Mouse (Mus musculus): ENCODE data around the gene Cep78. TPM values are rescaled to one million over a fixed set of nuclear protein-coding genes. Genes with fewer than 3 reads are reported as not detected.

Gene Cep78
- polyA plus RNA-seq, 1 experiment from 2014 or later = 6.8 TPM

- H3K27ac ChIP-seq (ENCODE audit: low read length) = no peak overlapping the region
- ATAC-seq (ENCODE audit: low read depth) = no peak
- H3K4me2 ChIP-seq (ENCODE audit: low read depth, low read length) = no peak overlapping the region
- H3K27me3 ChIP-seq (ENCODE audit: control insufficient read depth, insufficient read depth, low read depth, low read length) = no peaks in the 10 kb centered on the region
- no peaks in the 10 kb centered on the region for H3K36me3 ChIP-seq (ENCODE audit: control insufficient read depth, insufficient read depth)
- H3K4me3 ChIP-seq (ENCODE audit: low read depth, low read length) = no peak overlapping the region
- 62% methylated on average over 3 of the region's 3 CpGs for WGBS (ENCODE audit: insufficient replicate concordance)
- no peaks in the 10 kb centered on the region for H3K4me1 ChIP-seq (ENCODE audit: control insufficient read depth, low read depth, low read length)
- H3K9ac ChIP-seq (ENCODE audit: low read depth, low read length) = no peak overlapping the region
- H3K9me3 ChIP-seq (replicated peaks; ENCODE audit: control insufficient read depth, low read length) = no peaks in the 10 kb centered on the region
These were observed 34.6 kb downstream of the Cep78 start for GRCm38 (mm10) chr19:15950225-15950624.

- Histone ChIP-seq H3K27ac (ENCODE audit: low read length) (no peak overlapping the region), H3K36me3 (ENCODE audit: control insufficient read depth, insufficient read depth) (no peaks in the 10 kb centered on the region), H3K4me1 (ENCODE audit: control insufficient read depth, low read depth, low read length) (no peaks in the 10 kb centered on the region), H3K9me3 (replicated peaks; ENCODE audit: control insufficient read depth, low read length) (no peaks in the 10 kb centered on the region), H3K9ac (ENCODE audit: low read depth, low read length) (no peak overlapping the region), H3K4me3 (ENCODE audit: low read depth, low read length) (no peak overlapping the region), H3K27me3 (ENCODE audit: control insufficient read depth, insufficient read depth, low read depth, low read length) (no peaks in the 10 kb centered on the region), H3K4me2 (ENCODE audit: low read depth, low read length) (no peak overlapping the region)
- WGBS (ENCODE audit: insufficient replicate concordance) = 50% methylated on average over 1 of the region's 1 CpGs
- no peak for ATAC-seq (ENCODE audit: low read depth)
These were observed 35.9 kb downstream of the Cep78 start for GRCm38 (mm10) chr19:15948867-15949266.

GRCm38 (mm10) chr19:15948426-15948825 is 36.4 kb downstream of the Cep78 start:
- Histone ChIP-seq H3K36me3 (ENCODE audit: control insufficient read depth, insufficient read depth) (no peaks in the 10 kb centered on the region), H3K4me2 (ENCODE audit: low read depth, low read length) (no peak overlapping the region), H3K27ac (ENCODE audit: low read length) (no peak overlapping the region), H3K9ac (ENCODE audit: low read depth, low read length) (no peak overlapping the region), H3K4me3 (ENCODE audit: low read depth, low read length) (no peak overlapping the region), H3K9me3 (replicated peaks; ENCODE audit: control insufficient read depth, low read length) (no peaks in the 10 kb centered on the region), H3K27me3 (ENCODE audit: control insufficient read depth, insufficient read depth, low read depth, low read length) (no peaks in the 10 kb centered on the region), H3K4me1 (ENCODE audit: control insufficient read depth, low read depth, low read length) (no peaks in the 10 kb centered on the region)
- WGBS (ENCODE audit: insufficient replicate concordance) = 66% methylated on average over 7 of the region's 7 CpGs
- no peak for ATAC-seq (ENCODE audit: low read depth)

GRCm38 (mm10) chr19:15947237-15947636 is 37.6 kb downstream of the Cep78 start, which contains the start of gene Psat1:
TSS of gene Psat1 (minus strand) at chr19:15947337.
- Histone ChIP-seq H3K9ac (ENCODE audit: low read depth, low read length) (no peak within 1 kb of the TSS), H3K4me2 (ENCODE audit: low read depth, low read length) (no peak within 1 kb of the TSS), H3K9me3 (replicated peaks; ENCODE audit: control insufficient read depth, low read length) (no peaks in the 10 kb centered on the region), H3K36me3 (ENCODE audit: control insufficient read depth, insufficient read depth) (no peaks in the 10 kb centered on the region), H3K27me3 (ENCODE audit: control insufficient read depth, insufficient read depth, low read depth, low read length) (no peaks in the 10 kb centered on the region), H3K4me3 (ENCODE audit: low read depth, low read length) (no peak within 1 kb of the TSS), H3K27ac (ENCODE audit: low read length) (no peak within 1 kb of the TSS), H3K4me1 (ENCODE audit: control insufficient read depth, low read depth, low read length) (no peaks in the 10 kb centered on the region)
- no peak for ATAC-seq (ENCODE audit: low read depth)
- WGBS (ENCODE audit: insufficient replicate concordance) = 60% methylated on average over 7 of the region's 7 CpGs

GRCm38 (mm10) chr19:15946663-15947062 is 38.1 kb downstream of the Cep78 start:
- H3K4me1 ChIP-seq (ENCODE audit: control insufficient read depth, low read depth, low read length) = no peaks in the 10 kb centered on the region
- peak; percentile 30; the same call in 1 of the 2 replicates for ATAC-seq (ENCODE audit: low read depth)
- H3K4me2 ChIP-seq (ENCODE audit: low read depth, low read length) = no peak overlapping the region
- H3K9ac ChIP-seq (ENCODE audit: low read depth, low read length) = no peak overlapping the region
- no peaks in the 10 kb centered on the region for H3K9me3 ChIP-seq (replicated peaks; ENCODE audit: control insufficient read depth, low read length)
- no peaks in the 10 kb centered on the region for H3K27me3 ChIP-seq (ENCODE audit: control insufficient read depth, insufficient read depth, low read depth, low read length)
- no peak overlapping the region for H3K4me3 ChIP-seq (ENCODE audit: low read depth, low read length)
- no peak overlapping the region for H3K27ac ChIP-seq (ENCODE audit: low read length)
- no peaks in the 10 kb centered on the region for H3K36me3 ChIP-seq (ENCODE audit: control insufficient read depth, insufficient read depth)
- WGBS (ENCODE audit: insufficient replicate concordance) = 55% methylated on average over 10 of the region's 10 CpGs

- H3K9me3 ChIP-seq (replicated peaks; ENCODE audit: control insufficient read depth, low read length) = no peaks in the 10 kb centered on the region
- H3K36me3 ChIP-seq (ENCODE audit: control insufficient read depth, insufficient read depth) = no peaks in the 10 kb centered on the region
- no peak for ATAC-seq (ENCODE audit: low read depth)
- no peak overlapping the region for H3K9ac ChIP-seq (ENCODE audit: low read depth, low read length)
- H3K4me3 ChIP-seq (ENCODE audit: low read depth, low read length) = no peak overlapping the region
- 81% methylated on average over 7 of the region's 7 CpGs for WGBS (ENCODE audit: insufficient replicate concordance)
- no peaks in the 10 kb centered on the region for H3K27me3 ChIP-seq (ENCODE audit: control insufficient read depth, insufficient read depth, low read depth, low read length)
- H3K27ac ChIP-seq (ENCODE audit: low read length) = no peak overlapping the region; the same call in 1 of the 2 replicates
- H3K4me1 ChIP-seq (ENCODE audit: control insufficient read depth, low read depth, low read length) = no peaks in the 10 kb centered on the region
- H3K4me2 ChIP-seq (ENCODE audit: low read depth, low read length) = no peak overlapping the region
These were observed 41.7 kb downstream of the Cep78 start for GRCm38 (mm10) chr19:15943117-15943423.

GRCm38 (mm10) chr19:15942421-15943116 is 42.2 kb downstream of the Cep78 start:
- WGBS (ENCODE audit: insufficient replicate concordance) = 69% methylated on average over 11 of the region's 11 CpGs
- no peaks in the 10 kb centered on the region for H3K9me3 ChIP-seq (replicated peaks; ENCODE audit: control insufficient read depth, low read length)
- no peak overlapping the region for H3K9ac ChIP-seq (ENCODE audit: low read depth, low read length)
- H3K36me3 ChIP-seq (ENCODE audit: control insufficient read depth, insufficient read depth) = no peaks in the 10 kb centered on the region
- no peak for ATAC-seq (ENCODE audit: low read depth)
- no peak overlapping the region for H3K4me2 ChIP-seq (ENCODE audit: low read depth, low read length)
- H3K4me1 ChIP-seq (ENCODE audit: control insufficient read depth, low read depth, low read length) = no peaks in the 10 kb centered on the region
- H3K27ac ChIP-seq (ENCODE audit: low read length) = peak overlapping the region; percentile 82
- no peak overlapping the region for H3K4me3 ChIP-seq (ENCODE audit: low read depth, low read length)
- H3K27me3 ChIP-seq (ENCODE audit: control insufficient read depth, insufficient read depth, low read depth, low read length) = no peaks in the 10 kb centered on the region

GRCm38 (mm10) chr19:15941399-15941798 is 43.4 kb downstream of the Cep78 start:
- ATAC-seq (ENCODE audit: low read depth) = peak; percentile 86
- H3K4me3 ChIP-seq (ENCODE audit: low read depth, low read length) = no peak overlapping the region
- no peaks in the 10 kb centered on the region for H3K4me1 ChIP-seq (ENCODE audit: control insufficient read depth, low read depth, low read length)
- H3K27ac ChIP-seq (ENCODE audit: low read length) = peak overlapping the region; percentile 82
- H3K36me3 ChIP-seq (ENCODE audit: control insufficient read depth, insufficient read depth) = no peaks in the 10 kb centered on the region
- no peaks in the 10 kb centered on the region for H3K9me3 ChIP-seq (replicated peaks; ENCODE audit: control insufficient read depth, low read length)
- no peaks in the 10 kb centered on the region for H3K27me3 ChIP-seq (ENCODE audit: control insufficient read depth, insufficient read depth, low read depth, low read length)
- WGBS (ENCODE audit: insufficient replicate concordance) = 60% methylated on average over 8 of the region's 8 CpGs
- no peak overlapping the region for H3K9ac ChIP-seq (ENCODE audit: low read depth, low read length)
- no peak overlapping the region for H3K4me2 ChIP-seq (ENCODE audit: low read depth, low read length)

- peak overlapping the region; percentile 82 for H3K4me3 ChIP-seq (ENCODE audit: low read depth, low read length)
- peaks cover 17% of the 10 kb centered on the region for H3K4me1 ChIP-seq (ENCODE audit: control insufficient read depth, low read depth, low read length)
- no peaks in the 10 kb centered on the region for H3K9me3 ChIP-seq (replicated peaks; ENCODE audit: control insufficient read depth, low read length)
- peak overlapping the region; percentile 74 for H3K9ac ChIP-seq (ENCODE audit: low read depth, low read length)
- H3K4me2 ChIP-seq (ENCODE audit: low read depth, low read length) = peak overlapping the region; percentile 93
- 28% methylated on average over 4 of the region's 4 CpGs for WGBS (ENCODE audit: insufficient replicate concordance)
- no peaks in the 10 kb centered on the region for H3K27me3 ChIP-seq (ENCODE audit: control insufficient read depth, insufficient read depth, low read depth, low read length)
- 0 out of 2 replicates have a peak, but pooled peaks have one; percentile 0 for ATAC-seq (ENCODE audit: low read depth)
- H3K36me3 ChIP-seq (ENCODE audit: control insufficient read depth, insufficient read depth) = no peaks in the 10 kb centered on the region
- peak overlapping the region; percentile 91 for H3K27ac ChIP-seq (ENCODE audit: low read length)
These were observed 59.1 kb downstream of the Cep78 start for GRCm38 (mm10) chr19:15925719-15926045.
